Mouse (Mus musculus) lung, postnatal 0 days (tissue): ENCODE results near the gene Supt3. TPM values are rescaled to one million over a fixed set of nuclear protein-coding genes. Genes with fewer than 3 reads are reported as not detected.

ENCODE experiments used
- ATAC-seq: fragments of 200-750 bp; cut with Nextera tagmentation; 2 replicates; pipeline ENCODE4 v1.8.0; 2017; ENCODE audit warnings: moderate library complexity
- DNase-seq: peaks from one replicate; pipeline ENCODE4 v3.0.0-alpha.2; 2016; ENCODE audit warnings: low spot score
- H3K27ac ChIP-seq: fragments of 300-500 bp; sonication (generic); 2 replicates; pipeline ENCODE4 v1.5.1; 2014; ENCODE audit warnings: antibody characterized with exemption, mild to moderate bottlenecking, low read length, mixed read lengths
- H3K27me3 ChIP-seq: fragments of 300-500 bp; sonication (generic); replicated peaks from 2 replicates; pipeline ENCODE4 v1.6.1; 2014; ENCODE audit warnings: low read length, mixed read lengths; ENCODE audit not compliant: insufficient read depth
- H3K36me3 ChIP-seq: fragments of 300-500 bp; sonication (generic); 2 replicates; pipeline ENCODE4 v1.6.1; 2014; ENCODE audit warnings: low read length, mixed read lengths; ENCODE audit not compliant: insufficient read depth
- H3K4me1 ChIP-seq: fragments of 300-500 bp; sonication (generic); 2 replicates; pipeline ENCODE4 v1.6.1; 2014; ENCODE audit warnings: antibody characterized with exemption, low read depth, low read length, mixed read lengths; ENCODE audit not compliant: insufficient read depth
- H3K4me2 ChIP-seq: fragments of 300-500 bp; sonication (generic); replicated peaks from 2 replicates; pipeline ENCODE4 v1.6.1; 2014; ENCODE audit warnings: low read depth, mild to moderate bottlenecking, low read length, moderate library complexity, mixed read lengths
- H3K4me3 ChIP-seq: fragments of 300-500 bp; sonication (generic); 2 replicates; pipeline ENCODE4 v1.5.1; 2014; ENCODE audit warnings: low read depth, low read length
- H3K9ac ChIP-seq: fragments of 300-500 bp; sonication (generic); replicated peaks from 2 replicates; pipeline ENCODE4 v1.6.1; 2014; ENCODE audit warnings: low read depth, mild to moderate bottlenecking
- H3K9me3 ChIP-seq: fragments of 300-500 bp; sonication (generic); 2 replicates; pipeline ENCODE4 v1.6.1; 2016; ENCODE audit warnings: low read length, mixed read lengths
- CTCF ChIP-seq: IDR thresholded peaks from 2 replicates; pipeline ENCODE4 v1.5.1; 2016; ENCODE audit warnings: antibody characterized with exemption, mild to moderate bottlenecking
- EP300 ChIP-seq: IDR thresholded peaks from 2 replicates; pipeline ENCODE4 v1.6.1; 2016; ENCODE audit warnings: antibody characterized with exemption, mild to moderate bottlenecking, control low read depth
- WGBS: fragments of 180-500 bp; shearing (Covaris S2); extraction: QIAGEN DNeasy Blood & Tissue Kit; methylation state at CpG from one replicate; pipeline ENCODE4 v1.1.7; 2014; 5-methylcytosine and 5-hydroxymethylcytosine counted together
- polyA plus RNA-seq: library from polyadenylated mRNA; unstranded; fragments of >200 nt; fragmentation: Nextera tagmentation; extraction: Ambion mirVana; gene quantifications from 2 replicates; pipeline ENCODE4 v1.2.1, GENCODE M21; 2015

Supt3 gene
- polyA plus RNA-seq, 1 experiment from 2014 or later, result 7.8 TPM

GRCm38 (mm10) chr17:45151312-45151929 lies 374.5 kb downstream of the Supt3 start:
- H3K4me2 ChIP-seq, result no peak overlapping the region
- WGBS, result 81% methylated on average over 17 of the region's 17 CpGs
- H3K27ac ChIP-seq, result no peak overlapping the region
- no peak for TF ChIP-seq CTCF
- no peak for TF ChIP-seq EP300
- ATAC-seq (no peak), DNase-seq (no peak)
- no peak overlapping the region for H3K4me3 ChIP-seq
- H3K9me3 ChIP-seq, result no peaks in the 10 kb centered on the region
- no peaks in the 10 kb centered on the region for H3K27me3 ChIP-seq
- no peak overlapping the region for H3K9ac ChIP-seq
- no peaks in the 10 kb centered on the region for H3K36me3 ChIP-seq
- no peaks in the 10 kb centered on the region for H3K4me1 ChIP-seq

GRCm38 (mm10) chr17:45153721-45154120 lies 376.8 kb downstream of the Supt3 start:
- H3K4me1 ChIP-seq, result no peaks in the 10 kb centered on the region
- H3K27ac ChIP-seq, result no peak overlapping the region
- DNase-seq (no peak), ATAC-seq (no peak)
- no peak overlapping the region for H3K4me3 ChIP-seq
- H3K4me2 ChIP-seq, result no peak overlapping the region
- H3K27me3 ChIP-seq, result no peaks in the 10 kb centered on the region
- 37% methylated on average over 5 of the region's 6 CpGs for WGBS
- no peaks in the 10 kb centered on the region for H3K36me3 ChIP-seq
- H3K9ac ChIP-seq, result no peak overlapping the region
- H3K9me3 ChIP-seq, result no peaks in the 10 kb centered on the region
- TF ChIP-seq EP300 (no peak), CTCF (no peak)

- H3K4me2 ChIP-seq, result no peak overlapping the region
- DNase-seq, result no peak
- H3K27me3 ChIP-seq, result no peaks in the 10 kb centered on the region
- no peak overlapping the region for H3K4me3 ChIP-seq
- TF ChIP-seq EP300 (no peak), CTCF (no peak)
- no peak overlapping the region for H3K9ac ChIP-seq
- H3K36me3 ChIP-seq, result no peaks in the 10 kb centered on the region
- H3K9me3 ChIP-seq, result no peaks in the 10 kb centered on the region
- no peak for ATAC-seq
- no peak overlapping the region for H3K27ac ChIP-seq
- H3K4me1 ChIP-seq, result no peaks in the 10 kb centered on the region
- 65% methylated on average over 16 of the region's 16 CpGs for WGBS
Measured at GRCm38 (mm10) chr17:45158171-45158691, 381.3 kb downstream of the Supt3 start.

- H3K4me3 ChIP-seq, result no peak overlapping the region
- H3K27me3 ChIP-seq, result no peaks in the 10 kb centered on the region
- no peaks in the 10 kb centered on the region for H3K4me1 ChIP-seq
- H3K4me2 ChIP-seq, result no peak overlapping the region
- no peak for ATAC-seq
- no peaks in the 10 kb centered on the region for H3K36me3 ChIP-seq
- WGBS, result 76% methylated on average over 6 of the region's 6 CpGs
- H3K27ac ChIP-seq, result no peak overlapping the region
- no peaks in the 10 kb centered on the region for H3K9me3 ChIP-seq
- TF ChIP-seq EP300, result no peak
- TF ChIP-seq CTCF, result peak; percentile 29
- no peak overlapping the region for H3K9ac ChIP-seq
- no peak for DNase-seq
Measured at GRCm38 (mm10) chr17:45160651-45161050, 383.7 kb downstream of the Supt3 start.

GRCm38 (mm10) chr17:45165741-45166140 lies 388.8 kb downstream of the Supt3 start:
- no peaks in the 10 kb centered on the region for H3K36me3 ChIP-seq
- TF ChIP-seq CTCF (no peak), EP300 (no peak)
- H3K27ac ChIP-seq, result no peak overlapping the region
- no peaks in the 10 kb centered on the region for H3K4me1 ChIP-seq
- H3K9ac ChIP-seq, result no peak overlapping the region
- 31% methylated on average over 4 of the region's 4 CpGs for WGBS
- H3K27me3 ChIP-seq, result no peaks in the 10 kb centered on the region
- H3K4me2 ChIP-seq, result no peak overlapping the region
- ATAC-seq (no peak), DNase-seq (no peak)
- H3K9me3 ChIP-seq, result no peaks in the 10 kb centered on the region
- no peak overlapping the region for H3K4me3 ChIP-seq

Other genes starting within 250 kb of the Supt3 start
- 1.1 and 1.3 TPM in 2 replicates for gene Runx2, start 37.6 kb downstream of the Supt3 start, polyA plus RNA-seq